Mouse (Mus musculus): ENCODE data around the gene Lcn5. TPM values are rescaled to one million over a fixed set of nuclear protein-coding genes. Genes with fewer than 3 reads are reported as not detected.

Gene Lcn5
- polyA plus RNA-seq, 1 experiment from 2014 or later = not detected

DNA sequence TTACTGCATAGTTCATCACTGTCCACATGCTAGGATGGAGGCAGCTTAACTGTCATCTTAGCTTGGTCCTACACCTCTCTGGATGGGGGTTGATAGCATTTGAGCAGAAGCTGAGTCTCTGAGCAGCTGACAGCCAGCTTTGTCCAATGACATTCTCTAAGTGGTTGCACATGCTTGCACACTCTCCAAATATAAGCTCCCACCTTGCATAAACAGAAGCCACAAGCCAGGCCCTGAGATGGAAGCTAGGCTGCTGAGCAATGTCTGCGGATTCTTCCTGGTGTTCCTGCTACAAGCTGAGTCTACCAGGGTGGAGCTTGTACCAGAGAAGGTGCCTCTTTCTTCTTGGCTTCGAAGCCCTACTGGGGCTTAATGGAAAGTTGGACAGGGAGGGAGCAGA is 4.8 kb upstream of the Lcn5 start, which contains the start of gene Lcn8:
Gene Lcn8 (plus strand): TSS at position 219 of the 400 bp plus-strand sequence.
- DNase-seq (ENCODE audit: low spot score) = no peak
- Histone ChIP-seq H3K4me1 (no peaks in the 10 kb centered on the region), H3K27ac (no peak within 1 kb of the TSS), H3K36me3 (no peaks in the 10 kb centered on the region), H3K4me3 (no peak within 1 kb of the TSS), H3K27me3 (ENCODE audit: insufficient read depth, poor library complexity, severe bottlenecking) (peaks cover 21% of the 10 kb centered on the region), H3K9me3 (no peaks in the 10 kb centered on the region)
- WGBS = 67% methylated on average over 2 of the region's 2 CpGs

DNA sequence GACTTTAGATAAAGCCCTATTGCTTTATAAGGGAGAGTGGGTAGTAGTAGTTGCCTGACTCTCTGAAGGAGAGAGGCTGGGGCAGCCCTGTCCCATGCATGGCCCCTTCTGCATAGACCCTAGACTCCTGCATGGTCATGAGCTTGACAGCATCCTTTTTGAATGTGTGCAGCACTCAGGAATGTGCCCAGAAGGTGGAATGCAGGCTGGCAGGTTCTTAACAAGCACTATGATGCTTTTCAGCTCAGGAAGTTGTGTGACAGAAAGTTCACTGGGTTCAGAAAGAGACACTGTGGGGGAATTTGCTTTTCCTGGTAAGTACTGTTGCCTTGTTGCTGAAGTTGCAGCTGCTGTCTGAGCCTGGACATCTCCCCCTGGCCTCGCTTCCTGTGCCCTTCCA is 3.2 kb upstream of the Lcn5 start:
- DNase-seq (ENCODE audit: low spot score) = no peak
- no peaks in the 10 kb centered on the region for H3K9me3 ChIP-seq
- H3K4me3 ChIP-seq = no peak overlapping the region
- H3K36me3 ChIP-seq = no peaks in the 10 kb centered on the region
- H3K27me3 ChIP-seq (ENCODE audit: insufficient read depth, poor library complexity, severe bottlenecking) = peaks cover 21% of the 10 kb centered on the region
- WGBS = 62% methylated on average over 1 of the region's 1 CpGs
- H3K4me1 ChIP-seq = no peaks in the 10 kb centered on the region
- H3K27ac ChIP-seq = no peak overlapping the region

DNA sequence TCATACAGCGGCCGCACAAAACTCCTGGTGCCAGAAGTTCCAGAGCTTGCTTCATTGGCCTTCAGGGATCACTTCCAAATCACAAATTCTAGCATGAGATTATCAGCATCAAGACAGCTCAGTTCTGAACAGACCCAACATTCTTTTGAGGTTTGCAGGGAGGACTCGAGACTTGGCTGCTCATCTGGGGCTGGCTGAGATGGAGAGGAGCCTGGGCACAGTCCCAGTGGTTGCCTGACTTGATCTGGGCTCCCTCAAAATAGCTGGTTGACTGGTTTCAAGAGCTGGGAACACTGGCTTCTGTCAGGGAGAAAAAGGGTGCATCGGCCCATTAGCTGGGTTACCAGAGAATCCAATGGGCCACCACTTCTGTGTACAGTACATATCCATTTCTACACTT is 1.1 kb upstream of the Lcn5 start:
- H3K4me1 ChIP-seq = no peaks in the 10 kb centered on the region
- 82% methylated on average over 4 of the region's 4 CpGs for WGBS

DNA sequence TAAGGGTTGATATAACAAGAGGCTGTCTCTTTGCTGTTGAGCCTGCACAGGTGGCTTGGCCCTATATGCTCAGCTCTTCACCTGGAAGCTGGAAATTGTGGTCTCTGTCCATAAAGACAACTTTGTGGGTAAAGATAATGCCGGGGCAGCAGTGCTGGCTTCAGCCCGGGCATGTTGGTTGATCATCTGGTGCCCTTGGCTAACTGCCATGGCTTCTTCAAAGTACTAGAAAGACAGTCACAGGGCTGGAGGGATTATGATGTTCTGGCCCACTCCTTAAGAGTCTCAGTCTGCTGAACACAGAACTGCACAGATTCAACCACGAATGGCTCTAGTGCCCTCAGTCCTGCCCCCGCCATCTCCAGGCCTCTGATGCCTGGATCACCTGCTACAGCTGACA is 506 bp upstream of the Lcn5 start:
- Histone ChIP-seq H3K27ac (no peak overlapping the region), H3K27me3 (ENCODE audit: insufficient read depth, poor library complexity, severe bottlenecking) (peaks cover 21% of the 10 kb centered on the region), H3K36me3 (no peaks in the 10 kb centered on the region), H3K4me1 (no peaks in the 10 kb centered on the region), H3K4me3 (no peak overlapping the region), H3K9me3 (no peaks in the 10 kb centered on the region)
- WGBS = 75% methylated on average over 4 of the region's 4 CpGs
- DNase-seq (ENCODE audit: low spot score) = no peak

More for the DNA sequence above, 1.1 kb upstream of the Lcn5 start:
- DNase-seq (ENCODE audit: low spot score) = no peak
- peaks cover 21% of the 10 kb centered on the region for H3K27me3 ChIP-seq (ENCODE audit: insufficient read depth, poor library complexity, severe bottlenecking)
- H3K36me3 ChIP-seq = no peaks in the 10 kb centered on the region
- H3K9me3 ChIP-seq = no peaks in the 10 kb centered on the region
- no peak overlapping the region for H3K27ac ChIP-seq
- H3K4me3 ChIP-seq = no peak overlapping the region

DNA sequence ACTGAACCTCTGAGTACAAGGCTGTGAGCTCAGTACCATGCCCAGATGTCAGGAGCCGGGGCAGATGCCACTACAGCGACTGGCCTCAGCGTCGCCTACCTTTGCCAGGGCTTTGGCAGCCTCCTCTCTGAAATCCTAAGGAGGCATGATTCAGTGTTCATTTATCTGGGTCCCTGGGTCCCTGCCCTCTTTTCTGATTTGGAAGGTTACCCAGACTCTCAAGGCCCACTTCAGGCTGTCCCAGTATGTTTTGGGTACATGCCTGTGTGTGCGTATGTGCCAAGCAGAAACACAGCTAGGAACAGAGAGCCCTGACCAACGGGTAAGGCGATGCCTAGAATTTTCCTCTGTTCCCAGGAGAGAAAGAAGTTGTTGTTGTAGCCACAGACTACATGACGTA is 2.5 kb downstream of the Lcn5 start:
- no peak for DNase-seq (ENCODE audit: low spot score)
- Histone ChIP-seq H3K4me3 (no peak overlapping the region), H3K4me1 (no peaks in the 10 kb centered on the region), H3K36me3 (no peaks in the 10 kb centered on the region), H3K9me3 (no peaks in the 10 kb centered on the region), H3K27me3 (ENCODE audit: insufficient read depth, poor library complexity, severe bottlenecking) (peaks cover 10% of the 10 kb centered on the region), H3K27ac (no peak overlapping the region)
- 88% methylated on average over 8 of the region's 8 CpGs for WGBS

DNA sequence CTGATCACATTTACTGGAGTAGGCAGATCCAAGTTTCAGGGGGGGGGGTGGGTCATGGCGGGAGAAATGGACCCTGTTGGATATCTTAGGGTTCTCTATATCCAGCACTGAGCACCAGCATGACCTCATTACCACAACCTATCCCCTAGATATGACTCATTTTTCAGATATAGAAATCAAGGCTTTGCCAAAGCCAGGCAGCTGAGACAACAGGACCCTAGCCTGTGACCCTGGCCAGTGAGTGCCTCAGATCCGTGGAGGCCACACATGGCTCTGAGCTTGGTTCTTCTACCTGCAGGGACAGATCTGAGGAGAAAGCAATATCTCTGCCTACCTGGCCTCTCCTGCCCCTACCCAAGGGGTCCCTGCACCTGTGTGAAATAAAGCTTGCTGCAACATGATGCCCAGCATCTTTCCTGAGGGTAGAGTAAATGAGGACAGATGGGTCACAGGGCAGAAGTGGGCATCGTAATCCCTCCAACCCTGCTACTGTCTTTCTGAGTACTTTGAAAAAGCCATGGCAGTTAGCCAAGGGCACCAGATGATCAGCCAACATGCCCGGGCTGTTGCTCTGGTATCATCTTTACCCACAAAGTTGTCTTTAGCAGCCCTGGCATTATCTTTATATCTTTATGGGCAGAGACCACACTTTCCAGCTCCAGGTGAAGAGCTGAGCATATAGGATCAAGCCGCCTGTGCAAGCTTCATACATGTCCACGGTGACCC is 3.7 kb downstream of the Lcn5 start:
- WGBS = 80% methylated on average over 6 of the region's 6 CpGs
- H3K36me3 ChIP-seq = no peaks in the 10 kb centered on the region
- H3K27me3 ChIP-seq (ENCODE audit: insufficient read depth, poor library complexity, severe bottlenecking) = no peaks in the 10 kb centered on the region
- DNase-seq (ENCODE audit: low spot score) = no peak
- no peaks in the 10 kb centered on the region for H3K4me1 ChIP-seq
- no peaks in the 10 kb centered on the region for H3K9me3 ChIP-seq
- H3K4me3 ChIP-seq = no peak overlapping the region
- no peak overlapping the region for H3K27ac ChIP-seq

DNA sequence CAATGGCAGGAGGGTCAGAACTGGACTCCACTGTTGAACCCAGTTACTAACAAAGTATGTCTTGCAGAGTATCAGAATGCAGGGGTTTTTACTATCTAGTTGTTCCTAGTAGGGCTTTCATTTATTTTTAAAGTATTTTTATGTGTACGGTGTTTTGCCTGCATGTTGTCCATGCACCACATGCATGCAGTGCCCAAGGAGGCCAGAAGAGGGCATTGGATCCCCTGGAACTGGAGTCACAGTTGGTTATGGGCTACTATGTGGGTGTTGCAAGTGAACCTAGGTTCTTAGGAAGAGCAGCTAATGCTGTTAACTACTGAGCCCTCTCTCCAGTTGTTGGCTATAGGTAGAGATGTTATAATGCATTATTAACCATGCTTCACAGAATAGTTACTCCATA is 5.8 kb downstream of the Lcn5 start:
- no peaks in the 10 kb centered on the region for H3K27me3 ChIP-seq (ENCODE audit: insufficient read depth, poor library complexity, severe bottlenecking)
- no peaks in the 10 kb centered on the region for H3K9me3 ChIP-seq
- no peaks in the 10 kb centered on the region for H3K4me1 ChIP-seq
- no peak overlapping the region for H3K27ac ChIP-seq
- H3K36me3 ChIP-seq = no peaks in the 10 kb centered on the region
- DNase-seq (ENCODE audit: low spot score) = no peak
- WGBS = 61% methylated on average over 1 of the region's 1 CpGs
- no peak overlapping the region for H3K4me3 ChIP-seq

DNA sequence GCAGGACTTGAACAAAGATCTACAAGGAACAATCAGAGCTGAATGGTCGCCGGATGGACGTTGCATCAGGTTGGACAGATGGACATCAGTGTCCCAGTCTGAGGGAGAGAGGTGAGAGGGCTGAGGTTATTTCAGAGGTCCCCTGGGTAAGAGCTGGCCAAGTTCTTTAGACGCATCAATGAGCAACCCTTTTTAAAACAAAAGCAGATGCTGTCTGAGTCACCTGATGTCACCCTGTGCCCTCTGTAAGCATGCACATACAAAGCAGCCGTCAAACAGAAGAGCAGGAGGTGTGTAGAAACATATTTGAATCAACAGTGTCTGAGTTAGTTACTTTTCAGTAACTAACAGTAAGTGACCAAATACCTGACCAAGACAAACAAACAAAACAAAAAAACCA is 6.4 kb downstream of the Lcn5 start:
- H3K36me3 ChIP-seq = no peaks in the 10 kb centered on the region
- WGBS = 84% methylated on average over 5 of the region's 5 CpGs

DNA sequence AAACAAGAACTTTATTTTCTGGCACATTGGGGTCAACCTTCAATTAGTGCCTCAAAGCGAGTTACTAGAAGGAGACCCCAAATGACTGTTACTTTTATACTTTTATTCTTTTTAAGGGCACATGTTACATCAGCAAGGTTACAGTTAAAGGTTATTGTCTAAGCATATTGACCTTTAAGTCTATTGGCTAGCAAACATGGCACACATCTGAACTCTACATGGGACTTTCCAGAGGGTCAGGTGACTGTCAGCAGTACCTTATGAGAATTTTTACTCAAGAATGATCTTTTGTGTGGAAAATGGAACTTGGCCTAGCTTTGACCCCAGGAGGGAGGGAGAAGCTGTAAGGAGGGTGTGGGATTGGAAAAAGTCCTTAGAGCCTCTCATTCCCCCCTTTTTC is 8.8 kb downstream of the Lcn5 start:
- H3K27me3 ChIP-seq (ENCODE audit: insufficient read depth, poor library complexity, severe bottlenecking) = no peaks in the 10 kb centered on the region

More for the DNA sequence above, 6.4 kb downstream of the Lcn5 start:
- no peaks in the 10 kb centered on the region for H3K4me1 ChIP-seq
- no peak overlapping the region for H3K4me3 ChIP-seq
- no peaks in the 10 kb centered on the region for H3K27me3 ChIP-seq (ENCODE audit: insufficient read depth, poor library complexity, severe bottlenecking)
- DNase-seq (ENCODE audit: low spot score) = no peak
- H3K9me3 ChIP-seq = no peaks in the 10 kb centered on the region
- no peak overlapping the region for H3K27ac ChIP-seq

DNA sequence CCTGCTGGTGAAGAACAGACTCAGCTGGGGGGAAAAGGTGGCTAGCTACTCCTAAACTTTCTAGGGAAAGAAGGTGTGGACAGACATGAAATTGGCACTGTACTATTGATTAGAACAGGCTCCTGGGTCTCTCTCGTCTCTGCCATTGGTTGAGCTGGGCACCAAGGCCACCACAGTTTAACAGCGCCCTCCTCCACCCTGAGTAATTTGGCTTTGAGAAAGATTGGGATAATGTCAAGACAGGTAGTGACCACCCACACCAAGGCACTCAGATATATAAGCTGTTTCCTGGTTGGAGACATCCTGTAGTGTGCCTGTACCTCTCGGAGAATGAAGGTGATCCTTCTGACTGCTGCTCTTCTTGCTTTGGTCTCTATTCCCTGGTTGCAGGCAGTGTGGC is 18.7 kb downstream of the Lcn5 start, which contains the start of gene Lcn6:
Gene Lcn6 (plus strand): TSS at position 301 of the 400 bp plus-strand sequence.
- Histone ChIP-seq H3K4me3 (no peak within 1 kb of the TSS), H3K9me3 (no peaks in the 10 kb centered on the region), H3K27me3 (ENCODE audit: insufficient read depth, poor library complexity, severe bottlenecking) (peaks cover 11% of the 10 kb centered on the region; the same call in 1 of the 2 replicates), H3K36me3 (no peaks in the 10 kb centered on the region), H3K27ac (no peak within 1 kb of the TSS), H3K4me1 (no peaks in the 10 kb centered on the region)
- no peak for DNase-seq (ENCODE audit: low spot score)
- WGBS = 82% methylated on average over 3 of the region's 3 CpGs

More for the DNA sequence above, 8.8 kb downstream of the Lcn5 start:
- H3K36me3 ChIP-seq = no peaks in the 10 kb centered on the region
- no peak for DNase-seq (ENCODE audit: low spot score)
- 77% methylated on average over 1 of the region's 1 CpGs for WGBS
- no peak overlapping the region for H3K27ac ChIP-seq
- no peaks in the 10 kb centered on the region for H3K4me1 ChIP-seq
- H3K9me3 ChIP-seq = no peaks in the 10 kb centered on the region
- H3K4me3 ChIP-seq = no peak overlapping the region

DNA sequence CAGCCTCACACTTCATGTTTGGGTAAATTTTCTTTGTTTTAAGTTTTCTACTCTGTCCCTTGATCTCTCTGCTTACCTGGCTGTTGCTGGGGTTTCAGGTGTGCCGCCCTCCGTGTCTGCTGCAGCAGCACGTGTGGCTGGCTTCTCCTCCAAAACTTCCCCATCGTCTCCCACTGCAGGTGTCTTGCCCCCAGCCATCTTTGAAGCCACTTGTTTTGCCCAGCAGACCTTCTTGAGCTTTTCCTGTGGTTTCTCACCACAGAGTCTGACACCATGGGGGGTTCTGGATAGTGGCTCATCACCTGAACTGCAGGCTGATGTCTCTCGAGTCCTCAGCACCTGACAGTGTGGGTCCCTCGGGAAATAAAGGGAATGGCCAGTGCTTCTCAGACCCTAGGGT is 21.8 kb downstream of the Lcn5 start:
- H3K27ac ChIP-seq = no peak overlapping the region
- H3K4me3 ChIP-seq = no peak overlapping the region
- DNase-seq (ENCODE audit: low spot score) = no peak
- no peaks in the 10 kb centered on the region for H3K36me3 ChIP-seq
- H3K27me3 ChIP-seq (ENCODE audit: insufficient read depth, poor library complexity, severe bottlenecking) = peaks cover 12% of the 10 kb centered on the region; the same call in 1 of the 2 replicates
- WGBS = 82% methylated on average over 6 of the region's 6 CpGs
- no peaks in the 10 kb centered on the region for H3K4me1 ChIP-seq
- H3K9me3 ChIP-seq = no peaks in the 10 kb centered on the region

DNA sequence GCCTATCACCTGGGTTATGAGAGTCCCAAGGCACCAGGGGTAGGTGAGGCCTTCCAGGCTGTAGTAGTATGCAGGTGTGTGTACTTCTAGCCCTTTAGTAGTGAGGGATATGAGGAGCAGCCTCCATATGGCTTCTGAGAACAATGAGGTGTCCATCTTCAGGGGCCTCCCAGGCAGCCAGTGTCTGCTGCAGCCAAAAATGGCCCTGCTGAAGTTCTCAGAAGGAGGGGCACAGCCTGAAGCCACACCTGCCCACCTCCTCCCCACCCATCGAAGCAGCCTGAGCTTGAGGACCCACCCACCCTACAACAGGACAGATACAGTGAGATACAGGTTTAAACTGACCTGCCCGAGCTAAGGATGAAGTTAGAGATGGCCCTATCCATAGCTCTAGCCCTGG is 24.7 kb downstream of the Lcn5 start, which contains the start of gene Lcn10:
Gene Lcn10 (plus strand): TSS at position 301 of the 400 bp plus-strand sequence.
- H3K9me3 ChIP-seq = no peaks in the 10 kb centered on the region
- H3K4me1 ChIP-seq = no peaks in the 10 kb centered on the region
- no peak within 1 kb of the TSS for H3K4me3 ChIP-seq
- no peaks in the 10 kb centered on the region for H3K36me3 ChIP-seq
- no peak within 1 kb of the TSS for H3K27ac ChIP-seq
- WGBS = 70% methylated on average over 2 of the region's 2 CpGs
- DNase-seq (ENCODE audit: low spot score) = no peak
- H3K27me3 ChIP-seq (ENCODE audit: insufficient read depth, poor library complexity, severe bottlenecking) = peaks cover 17% of the 10 kb centered on the region; the same call in 1 of the 2 replicates

DNA sequence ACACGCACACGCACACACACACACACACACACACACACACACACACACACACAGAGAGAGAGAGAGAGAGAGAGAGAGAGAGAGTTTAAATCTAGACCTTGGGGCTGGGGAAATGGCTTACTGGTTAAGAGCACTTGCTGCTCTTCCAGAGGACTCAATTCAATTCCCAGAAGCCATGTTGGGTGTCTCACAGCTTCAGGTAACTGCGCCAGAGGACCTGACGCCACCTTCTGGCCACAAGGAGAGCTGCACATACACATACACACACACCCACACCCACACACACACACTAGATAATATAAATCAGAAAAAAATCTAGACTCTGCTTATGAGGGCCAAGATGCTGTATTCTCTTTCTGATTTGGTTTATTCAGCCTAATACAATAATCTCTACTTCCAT is 29.2 kb downstream of the Lcn5 start:
- DNase-seq (ENCODE audit: low spot score) = no peak
- WGBS = 61% methylated on average over 4 of the region's 4 CpGs
- H3K9me3 ChIP-seq = no peaks in the 10 kb centered on the region
- H3K27me3 ChIP-seq (ENCODE audit: insufficient read depth, poor library complexity, severe bottlenecking) = peaks cover 8% of the 10 kb centered on the region; the same call in 1 of the 2 replicates
- H3K27ac ChIP-seq = no peak overlapping the region
- no peak overlapping the region for H3K4me3 ChIP-seq
- no peaks in the 10 kb centered on the region for H3K4me1 ChIP-seq
- no peaks in the 10 kb centered on the region for H3K36me3 ChIP-seq

DNA sequence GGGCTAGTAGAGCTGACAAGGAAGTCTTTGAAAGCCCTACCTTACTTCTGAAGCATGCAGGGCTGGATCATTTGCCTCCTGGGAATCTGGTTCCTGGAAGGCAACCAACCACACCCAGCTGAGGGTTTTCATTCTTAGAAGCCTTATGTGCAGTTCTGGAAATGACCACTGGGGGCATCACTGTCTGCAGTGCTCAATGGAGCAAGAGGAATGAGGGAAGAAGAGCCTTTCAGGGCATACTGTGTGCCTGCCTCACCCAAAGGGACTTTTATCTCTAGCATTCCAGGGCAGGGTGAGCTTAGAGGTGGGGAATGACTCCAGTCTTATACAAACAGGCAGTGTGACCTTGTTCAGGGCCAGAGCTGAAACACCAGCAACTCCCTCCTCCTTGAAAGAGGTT is 36.9 kb downstream of the Lcn5 start:
- DNase-seq (ENCODE audit: low spot score) = no peak
- Histone ChIP-seq H3K4me3 (no peak overlapping the region), H3K4me1 (no peaks in the 10 kb centered on the region), H3K9me3 (no peaks in the 10 kb centered on the region), H3K36me3 (no peaks in the 10 kb centered on the region), H3K27me3 (ENCODE audit: insufficient read depth, poor library complexity, severe bottlenecking) (0 out of 2 replicates have a peak, but pooled peaks cover 4% of the 10 kb centered on the region), H3K27ac (no peak overlapping the region)
